Mouse (Mus musculus): ENCODE data around the gene Zcchc14.

The Zcchc14 gene

DNA sequence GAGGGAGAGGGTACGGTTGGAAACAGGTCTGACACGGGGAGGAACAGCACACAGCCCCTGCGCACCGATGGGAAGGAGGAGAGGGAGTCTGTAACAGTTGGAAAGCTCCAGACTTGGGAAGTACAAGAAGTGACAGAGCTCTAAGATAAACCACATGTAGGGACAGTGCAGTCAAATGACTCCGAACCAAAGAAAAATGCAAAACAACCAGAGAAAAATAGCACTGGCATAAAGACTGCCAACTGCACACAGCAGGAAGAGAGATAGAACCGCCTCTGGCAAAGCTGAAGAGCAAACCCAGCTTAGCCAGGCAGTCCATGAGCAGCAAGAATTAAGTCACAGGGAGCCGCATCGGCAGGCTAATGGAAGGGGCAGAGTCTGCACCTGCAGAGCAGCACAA, 29.7 kb downstream of the Zcchc14 start:
- 31% methylated on average over 8 of the region's 8 CpGs for WGBS

DNA sequence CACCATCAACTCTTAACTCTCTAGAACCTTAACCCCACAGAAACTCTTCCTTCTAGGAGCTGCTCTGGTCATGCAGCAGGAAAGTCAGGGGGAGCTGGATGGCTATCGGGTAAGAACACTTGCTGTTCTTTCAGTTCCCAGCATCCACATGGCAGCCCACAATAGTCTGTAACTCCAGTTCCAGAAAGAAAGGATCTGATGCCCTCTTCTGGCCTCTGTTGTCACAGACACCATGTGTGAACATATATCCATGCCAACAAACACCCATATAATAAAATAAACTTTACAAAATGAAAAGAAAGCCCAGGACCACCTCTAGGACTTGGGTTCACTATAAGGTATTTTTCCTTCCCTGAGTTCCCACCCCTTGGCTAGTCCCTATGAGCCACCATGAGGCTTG, 30.8 kb downstream of the Zcchc14 start:
- WGBS = 19% methylated on average over 1 of the region's 1 CpGs

DNA sequence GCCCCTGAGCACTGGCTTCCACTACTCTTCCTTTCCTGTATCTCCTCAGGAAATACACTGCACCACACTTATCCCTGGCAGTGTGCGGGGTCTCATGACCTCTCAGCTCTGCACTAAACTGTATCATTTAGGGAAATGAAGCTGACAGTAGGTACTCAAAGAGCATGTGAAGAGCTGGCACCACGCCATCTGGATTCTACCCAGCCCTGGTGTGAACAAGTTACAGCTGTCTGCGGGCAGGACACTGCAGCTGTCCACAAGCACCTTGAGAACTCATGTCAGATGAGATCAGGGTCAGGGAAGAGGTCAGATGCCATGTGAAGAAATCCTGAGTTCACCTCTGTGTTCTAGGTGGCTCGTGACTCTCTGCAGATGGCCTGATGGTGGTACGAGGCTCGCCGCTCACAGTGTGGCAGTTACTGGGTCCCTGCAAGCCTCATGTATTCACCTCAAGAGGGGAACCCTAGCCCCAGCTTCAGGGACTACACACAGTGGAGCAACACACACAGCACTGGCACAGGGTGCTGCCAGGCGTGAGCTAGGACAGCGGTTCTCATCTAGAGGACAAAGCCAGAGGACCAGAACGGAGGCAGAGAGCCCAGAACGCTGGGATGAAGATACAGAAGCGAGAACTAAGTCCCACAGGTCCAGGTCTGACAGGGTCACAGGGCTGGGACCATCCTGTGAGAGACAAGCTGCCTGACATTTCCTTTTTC, 31.7 kb downstream of the Zcchc14 start:
- WGBS = 73% methylated on average over 12 of the region's 12 CpGs

DNA sequence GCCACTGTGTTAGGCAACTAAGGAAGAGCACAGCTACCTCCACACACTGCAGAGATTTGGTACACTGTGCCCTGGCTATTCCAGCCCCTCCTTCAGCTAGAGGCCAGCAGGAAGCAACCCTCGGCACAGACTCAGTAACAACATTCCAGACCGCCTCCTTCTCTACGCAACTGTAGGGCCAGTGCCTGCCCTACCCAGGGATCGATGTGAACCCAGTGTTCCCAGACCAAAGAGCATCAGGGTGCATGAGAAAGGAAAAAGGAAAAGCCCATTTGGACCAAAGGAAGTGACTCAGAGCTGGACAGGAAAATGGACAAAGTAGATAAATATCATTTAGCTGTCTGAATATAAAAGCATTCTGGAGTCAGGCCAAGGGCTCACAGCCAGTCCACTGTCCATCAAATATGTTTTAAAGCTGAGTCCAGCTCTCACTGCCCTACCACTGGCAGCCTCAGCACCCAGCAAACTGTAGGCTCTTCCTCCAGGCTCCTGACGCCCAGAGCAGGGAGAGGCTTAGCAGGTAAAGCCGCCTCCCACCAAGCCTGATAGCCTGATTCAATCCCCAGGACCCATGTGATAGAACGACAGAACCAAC, 33.2 kb downstream of the Zcchc14 start:
- WGBS = 49% methylated on average over 7 of the region's 7 CpGs

DNA sequence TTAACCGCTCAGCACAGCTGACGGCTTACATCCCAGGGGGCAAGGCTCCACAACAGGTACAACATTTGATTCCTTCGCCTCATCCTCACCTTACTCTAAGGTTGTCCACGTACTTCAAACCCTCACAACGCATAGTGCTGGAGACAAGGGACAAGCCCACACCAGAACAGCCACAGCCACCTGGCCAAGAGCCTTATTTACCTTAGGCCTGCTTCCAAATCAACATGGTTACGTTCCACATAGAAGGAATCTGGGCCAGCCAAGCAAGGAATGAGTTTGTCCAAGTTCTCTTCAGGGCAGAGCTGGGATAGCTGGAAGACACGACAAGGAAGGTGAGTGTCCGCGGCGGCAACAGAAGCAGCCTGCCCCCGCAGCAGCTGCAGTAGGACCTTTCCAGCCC, 42.8 kb downstream of the Zcchc14 start:
- WGBS = 63% methylated on average over 11 of the region's 11 CpGs

DNA sequence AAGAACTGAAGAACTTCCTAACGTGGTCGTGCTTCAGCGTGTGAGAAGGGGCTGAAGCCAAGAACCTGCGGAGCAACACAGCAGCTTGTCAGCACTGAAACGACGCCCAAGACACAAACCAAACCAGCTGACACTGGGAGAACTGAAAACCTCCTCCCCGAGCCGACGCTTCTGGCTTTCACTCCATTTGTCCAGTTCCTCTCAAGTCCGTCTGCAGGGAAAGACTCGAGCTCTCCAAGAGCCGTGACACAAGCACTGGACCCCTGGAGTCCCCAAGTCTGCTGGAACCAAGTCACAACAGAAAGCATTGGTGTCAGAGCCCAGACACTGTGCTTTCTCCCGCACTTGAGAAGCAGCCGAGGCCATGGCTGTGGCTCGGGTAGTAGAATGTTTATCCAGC, 43.5 kb downstream of the Zcchc14 start:
- 63% methylated on average over 15 of the region's 15 CpGs for WGBS

DNA sequence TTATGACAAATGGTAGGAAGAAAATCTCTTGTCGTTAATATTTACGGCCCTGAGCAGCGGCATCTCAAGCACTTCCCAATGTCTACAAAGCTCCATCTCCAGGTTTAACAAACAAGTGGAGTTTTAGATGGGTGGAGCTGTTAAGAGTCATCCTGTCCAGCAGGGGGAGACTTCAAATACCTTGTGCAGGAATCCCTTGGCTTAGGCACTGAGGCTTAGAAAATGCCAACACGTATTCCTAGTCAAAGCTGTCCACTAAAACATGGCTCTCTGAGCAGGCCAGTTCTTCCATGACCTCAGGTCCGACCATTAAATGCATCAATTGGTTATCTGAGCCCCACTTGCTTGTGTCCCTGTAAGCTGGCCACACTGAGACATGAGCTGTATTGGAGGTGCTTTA, 45.0 kb downstream of the Zcchc14 start:
- WGBS = 82% methylated on average over 5 of the region's 5 CpGs

DNA sequence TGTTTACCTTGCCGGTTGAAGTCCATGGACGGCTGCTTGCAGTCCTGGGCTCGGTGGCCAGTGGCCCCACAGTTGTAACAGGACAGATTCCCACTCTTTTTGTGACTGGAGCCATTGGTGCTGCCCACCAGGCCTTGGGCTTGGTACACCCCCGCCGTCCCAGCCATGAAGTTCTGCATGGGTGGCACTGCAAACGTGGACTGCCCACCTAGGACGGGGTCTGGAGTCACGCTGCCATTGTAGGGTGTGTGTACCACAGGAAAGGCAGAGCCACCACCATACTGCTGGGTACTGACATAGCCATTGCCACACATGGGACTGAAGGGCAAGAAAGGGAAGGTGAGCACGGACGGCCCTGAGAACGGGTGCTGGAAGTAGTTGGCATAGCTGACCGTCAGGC, 48.9 kb downstream of the Zcchc14 start:
- 87% methylated on average over 12 of the region's 12 CpGs for WGBS

DNA sequence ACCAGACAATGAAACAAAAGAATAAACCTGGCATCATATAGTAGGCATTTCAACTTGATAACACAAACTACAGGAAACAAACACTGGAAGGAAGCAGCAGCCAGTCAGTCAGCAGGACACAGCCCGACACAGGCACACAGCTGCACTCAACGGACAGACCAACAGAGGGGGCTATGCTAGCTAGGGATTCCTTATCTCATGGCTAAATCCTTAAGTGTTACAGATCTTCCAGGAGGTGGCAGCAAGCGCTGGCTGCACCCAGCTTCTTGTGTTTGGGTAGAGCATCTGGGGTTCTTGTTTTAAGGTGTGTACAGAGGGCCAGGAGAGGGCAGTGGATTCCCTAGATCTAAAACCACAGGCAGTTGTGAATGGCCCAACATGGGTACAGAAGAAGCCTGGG, 49.8 kb downstream of the Zcchc14 start:
- WGBS = 7% methylated on average over 3 of the region's 3 CpGs

DNA sequence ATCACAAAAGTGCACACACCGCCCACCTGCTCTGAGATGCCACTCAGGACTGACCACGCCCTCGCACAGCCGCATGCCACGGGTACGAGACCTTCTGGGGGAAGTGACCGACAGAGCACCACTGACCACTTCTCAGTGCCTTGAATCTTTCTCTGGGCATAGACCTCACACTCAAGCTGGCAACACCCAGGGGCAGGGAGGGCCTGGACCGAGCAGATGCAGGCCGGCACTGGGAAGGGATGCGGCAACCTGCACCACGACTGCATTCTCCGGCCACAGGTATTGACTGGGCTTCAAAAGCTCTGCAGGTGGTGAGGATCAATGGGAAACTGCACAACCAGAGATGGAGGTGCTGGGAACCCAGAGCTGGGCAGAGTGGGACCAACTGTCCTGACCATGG, 50.3 kb downstream of the Zcchc14 start:
- WGBS = 92% methylated on average over 12 of the region's 12 CpGs

DNA sequence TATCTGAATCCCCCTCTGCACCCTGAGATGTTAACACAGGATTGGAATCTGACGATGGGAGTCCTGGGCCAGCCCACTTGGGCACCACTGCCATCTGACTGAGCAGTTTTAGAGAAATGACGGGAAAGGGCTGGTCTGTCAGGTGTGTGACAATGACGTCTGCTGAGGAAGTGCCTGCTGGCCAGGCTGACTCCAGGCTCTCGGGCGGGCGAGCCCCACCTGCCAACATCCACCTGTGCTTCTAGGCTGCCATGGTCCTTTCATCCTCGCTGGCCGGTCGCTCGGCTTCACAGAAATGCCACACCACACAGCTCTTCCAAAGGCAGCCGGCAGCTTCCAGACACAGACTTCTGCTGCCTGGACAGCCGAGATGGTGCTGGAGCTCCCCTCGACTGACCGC, 52.9 kb downstream of the Zcchc14 start:
- 80% methylated on average over 14 of the region's 14 CpGs for WGBS

DNA sequence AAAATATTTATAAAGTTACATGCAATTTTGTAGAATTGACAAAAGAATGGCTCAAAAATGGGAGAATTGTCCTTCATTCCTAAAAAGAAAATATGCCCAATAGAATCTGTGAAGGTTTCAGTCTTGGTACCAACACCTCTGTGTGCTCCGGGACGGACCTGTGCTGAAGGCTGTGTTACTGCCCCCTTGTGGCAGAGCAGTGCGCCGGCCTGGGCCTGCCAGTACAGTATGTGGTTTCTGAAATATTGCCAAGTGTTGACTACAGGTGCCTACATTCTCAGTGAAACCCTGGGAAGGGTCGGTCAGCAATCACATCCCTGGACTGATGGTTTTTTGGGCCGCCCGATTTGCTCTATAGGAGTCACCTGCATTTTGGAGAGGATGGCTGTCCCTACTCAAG, 53.8 kb downstream of the Zcchc14 start:
- 21% methylated on average over 7 of the region's 7 CpGs for WGBS

DNA sequence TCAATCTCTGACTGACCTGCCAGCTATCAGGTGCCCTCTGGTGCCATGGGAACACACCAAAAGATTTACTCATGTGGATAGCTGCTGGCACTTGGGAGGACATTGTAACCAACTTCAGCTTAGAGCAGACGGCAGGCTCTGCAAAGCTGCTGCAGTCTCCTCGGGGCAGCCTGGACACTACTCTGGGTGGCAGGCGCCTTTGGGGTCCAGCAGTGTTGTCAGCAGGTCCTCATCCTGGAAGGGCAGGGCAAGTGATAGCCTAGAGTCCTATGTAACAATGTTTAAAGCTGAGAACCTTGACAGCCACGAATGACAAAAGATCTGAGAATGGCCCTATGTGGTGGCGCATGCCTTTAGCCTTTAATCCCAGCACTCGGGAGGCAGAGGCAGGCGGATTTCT, 54.5 kb downstream of the Zcchc14 start:
- WGBS = 84% methylated on average over 7 of the region's 7 CpGs

DNA sequence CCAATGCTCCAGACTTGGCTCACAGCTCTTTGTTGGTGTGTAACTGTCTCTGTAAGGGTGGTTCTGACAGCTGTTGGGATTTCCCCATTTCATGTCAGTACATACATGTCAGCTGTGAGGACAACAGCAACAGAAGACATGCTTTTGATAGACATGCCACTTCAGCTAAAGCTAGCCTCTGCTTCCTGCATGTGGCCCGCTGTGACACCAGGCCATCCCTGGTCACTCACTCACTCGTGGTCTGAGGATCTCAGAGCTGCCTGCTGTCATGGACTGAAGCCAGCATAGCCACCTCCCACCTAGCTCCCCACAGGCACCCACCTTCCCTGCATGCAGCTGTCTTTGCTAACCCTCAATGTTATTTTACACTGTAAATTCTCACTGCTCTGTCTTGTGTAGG, 55.2 kb downstream of the Zcchc14 start:
- 44% methylated on average over 2 of the region's 2 CpGs for WGBS

DNA sequence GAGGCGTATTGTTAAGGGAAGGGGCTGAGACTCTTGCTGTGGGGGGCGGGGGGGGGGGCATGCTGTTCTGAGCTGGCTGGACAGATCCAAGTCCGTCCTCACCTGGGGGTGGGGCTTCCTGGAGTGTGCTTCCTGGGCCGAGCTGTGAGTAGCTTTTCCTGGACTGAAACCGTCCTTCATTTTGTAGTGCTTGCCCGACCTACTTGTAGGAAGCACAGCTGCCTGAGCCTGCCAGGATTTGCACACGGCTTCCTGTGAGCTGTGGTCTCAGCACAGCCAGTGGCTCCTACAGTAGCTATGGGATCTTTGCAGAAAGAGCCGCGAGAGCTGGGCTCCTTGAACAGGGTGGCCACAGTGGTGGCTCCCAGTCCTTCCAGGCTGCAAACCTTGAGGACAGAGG, 58.7 kb downstream of the Zcchc14 start:
- 28% methylated on average over 9 of the region's 9 CpGs for whole genome bisulfite sequencing

DNA sequence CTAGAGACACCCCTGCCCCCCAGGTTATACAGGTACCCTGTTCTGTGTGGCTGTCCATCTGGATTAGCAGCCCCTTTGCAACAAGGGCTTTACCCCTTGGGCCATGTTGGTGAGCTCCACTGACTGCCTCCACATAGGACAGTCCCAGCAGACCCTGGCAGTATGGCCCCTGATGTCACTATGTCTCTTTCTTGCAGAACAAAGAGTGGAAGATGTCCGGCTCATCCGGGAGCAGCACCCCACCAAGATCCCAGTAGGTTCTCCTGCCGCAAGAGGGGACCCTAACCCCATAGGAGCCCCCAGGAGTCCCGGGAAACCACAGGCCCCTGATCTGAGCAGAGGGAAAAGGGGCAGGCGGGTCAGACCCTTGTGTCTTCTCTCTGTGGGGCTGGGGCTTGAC, 59.4 kb downstream of the Zcchc14 start:
- WGBS = 81% methylated on average over 5 of the region's 5 CpGs

DNA sequence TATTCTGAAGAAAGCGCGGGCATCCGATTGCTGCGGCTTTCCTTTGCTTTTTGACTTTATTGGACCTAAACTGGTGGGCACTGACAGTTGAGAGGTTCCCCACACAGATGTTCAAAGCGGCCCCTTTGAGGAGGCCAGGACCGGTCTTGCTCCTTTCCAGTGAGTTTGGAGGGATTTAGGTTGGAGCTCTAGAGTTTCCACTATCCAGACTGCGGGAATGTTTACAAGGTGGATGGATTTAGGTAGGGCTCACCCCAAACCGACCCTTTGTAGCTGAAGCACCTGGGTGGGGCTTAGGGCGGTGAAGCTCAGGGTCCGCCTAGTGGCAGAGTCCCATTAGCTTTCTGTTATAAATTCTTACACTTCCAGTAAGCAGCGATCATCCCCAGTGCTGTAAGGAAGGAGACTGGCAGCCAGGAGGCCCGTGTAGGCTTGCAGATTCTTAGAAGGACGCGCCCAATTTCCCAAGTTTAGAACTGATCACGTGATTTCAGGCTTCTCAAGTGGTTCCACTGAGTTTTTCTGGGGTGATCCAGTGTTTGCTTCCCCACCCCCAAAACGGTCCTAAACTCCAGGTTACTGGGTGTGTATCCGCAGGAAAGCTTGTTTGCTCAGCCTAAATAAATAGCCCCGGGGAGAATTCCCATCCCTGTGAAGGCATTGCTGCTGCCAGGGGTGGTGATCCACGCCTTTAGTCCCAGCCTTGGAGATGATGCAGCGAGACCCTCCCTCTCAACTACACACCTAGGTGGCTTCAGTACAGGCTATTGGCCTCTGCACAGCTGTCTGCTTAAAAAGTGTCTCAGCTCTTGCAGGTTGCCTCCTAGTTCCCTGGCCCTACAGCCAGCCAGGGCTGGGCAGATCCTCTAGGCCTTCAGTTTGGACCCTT, 61.3 kb downstream of the Zcchc14 start:
- WGBS = 12% methylated on average over 20 of the region's 20 CpGs

DNA sequence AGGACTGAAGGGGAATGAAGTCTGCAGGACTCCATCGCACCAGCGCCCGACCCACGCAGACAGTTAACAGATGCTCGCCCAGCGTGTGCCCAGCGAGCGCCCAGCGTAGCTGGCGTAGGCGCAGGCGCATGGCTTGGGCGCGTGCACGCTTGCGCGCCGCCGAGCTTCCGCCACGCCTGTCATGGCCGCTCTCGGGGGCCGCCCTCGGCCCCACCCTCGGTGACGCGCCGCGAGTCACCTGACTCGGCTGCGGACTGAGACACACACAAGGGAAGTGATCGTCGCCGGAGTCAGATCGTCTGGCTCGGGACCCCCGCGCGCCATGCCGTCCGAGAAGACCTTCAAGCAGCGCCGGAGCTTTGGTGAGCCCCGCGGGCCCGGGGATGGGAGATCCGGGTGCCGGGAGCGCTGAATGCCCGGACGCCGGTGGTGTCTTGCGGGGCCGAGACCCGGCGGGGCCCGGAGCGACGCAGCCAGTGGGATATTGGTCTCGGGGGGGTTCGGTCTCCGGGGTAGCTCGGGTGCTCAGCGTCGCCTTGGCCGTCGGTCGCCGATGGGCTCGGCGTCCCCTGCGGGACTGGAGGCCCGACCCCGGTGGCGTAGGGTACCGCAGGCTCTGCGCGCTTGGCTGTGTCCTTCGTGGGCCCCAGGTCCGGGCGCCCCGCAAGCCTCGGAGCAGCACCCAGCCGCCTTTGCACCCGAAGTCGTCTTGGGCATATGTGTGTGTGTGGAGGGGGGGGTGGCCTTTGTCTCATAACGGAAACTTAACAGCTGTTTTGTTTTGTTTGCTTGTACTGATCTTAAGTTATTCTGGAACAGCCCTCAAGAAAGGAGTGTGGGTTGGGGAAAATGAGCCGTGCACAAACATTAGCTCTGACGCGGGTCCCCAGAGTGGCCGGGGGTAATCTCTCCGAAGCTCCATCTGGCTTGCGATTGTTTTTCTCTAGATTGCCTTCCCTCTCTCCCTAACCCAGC, 62.2 kb downstream of the Zcchc14 start, which contains the start of gene Map1lc3b:
Map1lc3b (plus strand) TSS at position 159 of the 975 bp plus-strand sequence.
- WGBS = under 1% methylated on average over 94 of the region's 94 CpGs

DNA sequence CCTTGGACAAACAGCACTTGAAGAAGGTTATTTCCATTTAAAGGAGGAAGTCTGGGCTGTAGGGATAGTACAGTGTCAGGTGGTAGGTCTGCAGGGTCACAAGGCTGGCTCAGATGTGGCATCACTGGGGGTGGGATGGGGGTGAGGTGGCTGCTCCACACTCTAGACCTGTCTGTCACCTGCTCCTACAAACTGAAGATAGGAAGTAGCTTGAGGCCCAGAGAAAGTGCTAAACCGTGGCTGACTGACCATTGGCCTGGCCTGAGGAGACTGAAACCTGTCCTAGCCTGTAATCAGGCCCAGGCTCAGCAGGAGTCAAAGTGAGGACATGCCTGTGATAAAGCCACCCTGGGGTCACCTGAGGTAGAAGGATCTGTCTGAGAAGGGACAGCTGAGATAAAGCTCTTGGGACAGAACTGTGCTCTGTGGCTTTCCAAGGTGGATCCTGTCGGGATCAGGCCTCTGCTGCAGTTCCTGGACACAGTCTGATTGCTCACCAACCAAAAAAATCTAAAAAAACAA, 63.4 kb downstream of the Zcchc14 start:
- 37% methylated on average over 2 of the region's 2 CpGs for WGBS

DNA sequence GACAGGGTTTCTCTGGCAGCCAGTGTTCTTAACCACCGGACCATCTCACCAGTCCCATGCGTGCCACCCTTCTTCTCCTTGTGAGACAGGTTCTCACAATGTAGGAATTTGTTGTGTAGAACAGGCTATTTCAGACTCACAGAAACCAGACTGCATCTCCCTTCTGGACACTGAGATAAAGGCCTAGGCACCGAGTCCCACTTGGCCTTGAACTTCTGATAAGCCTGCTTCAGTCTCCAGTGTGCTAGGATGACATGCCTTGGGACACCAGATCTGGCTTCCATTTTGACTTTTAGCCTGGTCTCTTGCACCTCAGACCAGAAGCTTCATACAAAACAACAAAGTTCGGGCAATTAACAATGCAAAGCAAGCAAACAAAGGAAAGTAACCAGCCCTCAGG, 64.0 kb downstream of the Zcchc14 start:
- WGBS = 85% methylated on average over 4 of the region's 4 CpGs

DNA sequence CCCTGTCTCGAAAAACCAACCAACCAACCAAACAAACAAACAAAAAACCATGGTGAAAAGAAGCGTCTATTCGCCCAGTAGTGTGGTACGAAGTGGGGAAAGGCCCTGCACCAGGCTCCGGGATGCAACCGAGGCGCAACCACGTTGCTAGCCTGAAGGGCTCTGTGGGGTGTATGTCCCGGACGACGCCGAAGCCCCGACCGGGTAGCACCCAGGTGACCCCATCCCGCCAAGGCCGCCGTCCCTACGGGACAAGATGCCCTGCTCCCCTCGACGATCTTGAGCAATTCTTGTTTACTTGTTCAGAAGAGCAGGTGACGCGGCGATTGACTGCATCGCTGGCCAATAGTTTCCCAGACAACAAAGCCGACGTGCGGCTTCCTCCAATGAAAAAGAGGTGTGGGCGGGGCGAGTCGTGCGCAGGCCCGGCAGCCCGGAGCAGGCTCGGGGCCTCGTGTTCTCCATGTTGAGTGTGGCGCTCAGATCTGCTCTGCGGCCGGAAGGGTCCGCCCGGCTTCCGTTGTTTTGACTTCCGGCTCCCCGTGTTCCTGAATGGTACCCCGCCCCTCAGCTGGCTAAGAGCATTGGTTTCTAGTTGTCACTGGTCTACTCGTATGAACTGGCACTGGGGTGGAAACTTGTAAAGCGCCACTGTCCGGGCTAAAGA, 67.4 kb downstream of the Zcchc14 start:
- under 1% methylated on average over 47 of the region's 47 CpGs for WGBS

All from cerebral cortex, adult 2 months (tissue).